Mouse (Mus musculus): Measurements from ENCODE around the gene Hoxd12. TPM values are rescaled to one million over a fixed set of nuclear protein-coding genes. Genes with fewer than 3 reads are reported as not detected.

Gene Hoxd12
- total and polyA plus RNA-seq, 3 experiments, result not detected

DNA sequence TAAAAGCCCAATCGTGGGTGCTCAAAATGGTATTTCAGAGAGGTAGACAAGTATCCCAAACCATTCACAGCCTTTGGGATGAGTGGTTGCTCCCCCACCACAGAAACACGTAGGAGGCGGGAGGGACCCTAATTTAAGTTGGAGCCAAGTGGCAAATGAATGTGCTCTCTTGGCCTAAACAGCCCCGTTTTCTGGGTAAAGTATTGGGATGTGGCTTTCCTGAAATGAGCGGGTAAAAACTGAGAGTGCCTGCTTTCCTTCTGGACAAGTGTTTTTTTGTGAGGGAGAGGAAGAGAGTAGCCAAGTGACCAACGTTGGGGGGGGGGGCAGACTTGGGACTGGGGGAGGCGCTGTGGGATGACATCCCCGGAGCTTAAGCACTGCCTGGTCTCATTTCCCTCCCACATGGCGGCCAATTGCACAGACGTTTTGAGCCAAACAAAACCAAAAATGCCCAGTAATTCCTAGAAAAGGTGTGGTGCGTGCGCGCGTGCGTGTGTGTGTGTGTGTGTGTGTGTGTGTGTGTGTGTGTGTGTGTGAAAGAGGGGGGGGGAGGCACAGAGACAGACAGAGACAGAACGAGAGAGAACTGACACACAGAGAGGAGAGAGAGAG, 36.2 kb downstream of the Hoxd12 start:
- peaks cover 33% of the 10 kb centered on the region for H3K27me3 ChIP-seq (ENCODE audit: insufficient read depth, low read length)
- H3K4me1 ChIP-seq (ENCODE audit: insufficient read depth, low read depth, low read length), result peaks cover 9% of the 10 kb centered on the region
- H3K9me3 ChIP-seq (replicated peaks), result no peaks in the 10 kb centered on the region
- no peak for ATAC-seq (ENCODE audit: extremely low read depth, insufficient number of reproducible peaks, low FRiP score, poor library complexity, severe bottlenecking)
- DNase-seq (ENCODE audit: low spot score), result no peak
- H3K4me3 ChIP-seq (ENCODE audit: low read depth, low read length), result no peak overlapping the region
- TF ChIP-seq TAL1 (conservative IDR thresholded peaks at IDR 0.05; ENCODE audit: low read depth, low read length) (no peak), CTCF (IDR thresholded peaks at IDR 0.05; ENCODE audit: low read depth, low read length) (no peak)
- H3K36me3 ChIP-seq (replicated peaks), result no peaks in the 10 kb centered on the region

DNA sequence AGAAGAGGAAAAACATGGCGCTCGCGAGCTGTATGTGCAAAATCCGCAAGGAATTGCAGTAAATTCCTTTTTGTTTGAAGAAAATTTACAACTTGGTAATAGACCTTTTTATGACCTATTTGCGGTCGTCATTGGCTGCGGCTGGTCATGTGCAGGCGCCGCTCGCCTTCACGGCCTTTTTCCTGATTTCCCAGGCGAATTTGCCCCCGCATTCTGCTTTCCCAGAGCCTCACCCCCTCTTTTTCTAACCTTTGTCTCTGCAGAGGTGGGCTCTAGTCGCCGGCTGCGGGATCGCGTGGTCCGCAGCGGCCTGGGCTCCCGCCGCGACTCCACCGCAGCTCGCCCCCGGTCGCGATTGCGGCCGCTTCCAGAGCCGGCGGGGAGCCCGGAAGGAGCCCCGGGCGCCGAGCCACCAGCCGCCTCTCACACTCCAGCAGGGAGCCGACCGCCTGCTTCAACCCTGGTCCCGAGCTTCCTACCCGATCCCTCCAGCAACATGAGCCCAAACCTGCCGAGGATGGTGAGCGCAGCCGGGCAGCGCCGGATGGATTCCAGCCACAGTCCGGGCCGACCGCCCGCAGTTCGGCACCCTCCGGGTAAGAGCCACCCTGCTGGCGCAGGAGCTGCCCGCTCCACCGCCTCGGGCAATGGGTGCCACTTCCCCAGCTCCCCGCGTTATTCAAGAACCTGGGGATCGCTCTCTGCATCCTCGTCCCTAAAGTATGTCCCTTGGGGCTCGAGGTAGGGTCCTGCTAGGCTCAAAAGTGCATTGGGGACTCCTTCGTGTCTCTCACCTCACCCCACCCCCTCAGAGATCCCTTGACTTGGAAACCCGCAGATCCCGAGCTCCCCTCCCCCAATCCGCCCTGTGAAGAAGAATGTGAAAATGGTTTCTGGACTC, 37.2 kb downstream of the Hoxd12 start, which contains the start of the genes Hoxd3 and Hoxd4:
TSS of gene Hoxd3 (plus strand) at position 207 of the 901 bp plus-strand sequence.
TSS of gene Hoxd4 (plus strand) at position 209 of the 901 bp plus-strand sequence.
- DNase-seq (ENCODE audit: low spot score) (no peak), ATAC-seq (ENCODE audit: extremely low read depth, insufficient number of reproducible peaks, low FRiP score, poor library complexity, severe bottlenecking) (no peak)
- peak within 1 kb of the TSS; percentile 61 for H3K4me3 ChIP-seq (ENCODE audit: low read depth, low read length)
- TF ChIP-seq CTCF (IDR thresholded peaks at IDR 0.05; ENCODE audit: low read depth, low read length), result no peak
- TF ChIP-seq GATA1 (IDR thresholded peaks at IDR 0.05; ENCODE audit: borderline replicate concordance, low read length), result no peak
- TF ChIP-seq GATA2 (IDR thresholded peaks at IDR 0.05; ENCODE audit: borderline replicate concordance, low read depth, low read length), result no peak
- TF ChIP-seq TAL1 (conservative IDR thresholded peaks at IDR 0.05; ENCODE audit: low read depth, low read length), result no peak
- no peak for TF ChIP-seq POLR2AphosphoS5 (IDR thresholded peaks at IDR 0.05; ENCODE audit: insufficient replicate concordance, low read depth, low read length)
- H3K27me3 ChIP-seq (ENCODE audit: insufficient read depth, low read length), result peaks cover 33% of the 10 kb centered on the region
- no peaks in the 10 kb centered on the region for H3K36me3 ChIP-seq (replicated peaks)
- H3K4me1 ChIP-seq (ENCODE audit: insufficient read depth, low read depth, low read length), result peaks cover 13% of the 10 kb centered on the region
- H3K9me3 ChIP-seq (replicated peaks), result no peaks in the 10 kb centered on the region

DNA sequence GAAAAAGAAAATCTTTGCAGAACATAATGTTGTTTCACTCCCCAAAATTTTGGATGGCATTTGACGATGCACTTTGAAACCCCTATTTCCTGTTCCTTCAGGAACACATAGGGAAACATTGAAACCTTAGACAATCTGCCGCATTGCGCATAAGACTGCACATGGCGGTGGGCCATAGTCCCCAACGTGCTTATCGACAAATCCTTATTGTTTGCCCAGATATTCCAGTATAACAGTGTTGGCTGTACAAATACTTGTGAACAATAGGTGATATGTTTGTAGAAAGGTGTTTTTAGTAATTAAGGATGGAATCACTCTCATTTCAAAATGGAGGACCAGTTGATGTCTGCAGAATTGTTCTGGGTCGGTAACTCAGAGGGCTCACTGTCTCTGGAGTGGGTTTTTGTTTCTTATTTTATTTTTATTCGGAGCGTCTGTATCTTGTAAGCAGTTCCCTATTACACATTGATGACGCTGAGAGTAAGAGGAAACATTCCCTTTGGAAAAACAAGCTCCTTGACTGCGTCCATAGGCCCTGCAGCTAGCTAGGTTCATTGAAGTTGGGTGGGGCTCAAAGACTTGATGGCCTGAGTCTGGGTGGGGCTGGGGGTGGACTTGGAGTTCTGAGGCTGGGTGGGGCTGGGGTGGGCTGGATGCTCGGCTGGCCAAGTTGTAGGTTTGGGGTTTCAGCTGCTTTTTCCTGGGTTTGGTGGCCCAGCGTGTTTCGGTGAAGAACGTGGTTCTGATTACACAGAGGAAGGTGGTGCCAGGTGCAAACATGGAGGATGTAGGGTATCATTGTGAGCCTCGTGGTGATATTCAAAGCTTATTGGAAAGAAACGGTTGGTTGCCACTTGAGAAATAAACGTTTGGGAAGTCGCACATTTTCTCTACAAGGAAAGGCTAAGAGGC, 38.7 kb downstream of the Hoxd12 start:
- ATAC-seq (ENCODE audit: extremely low read depth, insufficient number of reproducible peaks, low FRiP score, poor library complexity, severe bottlenecking) (no peak), DNase-seq (ENCODE audit: low spot score) (no peak)
- Histone ChIP-seq H3K36me3 (replicated peaks) (no peaks in the 10 kb centered on the region), H3K27me3 (ENCODE audit: insufficient read depth, low read length) (peaks cover 33% of the 10 kb centered on the region), H3K4me3 (ENCODE audit: low read depth, low read length) (no peak overlapping the region), H3K4me1 (ENCODE audit: insufficient read depth, low read depth, low read length) (peaks cover 13% of the 10 kb centered on the region), H3K9me3 (replicated peaks) (no peaks in the 10 kb centered on the region)
- no peak for TF ChIP-seq GATA1 (IDR thresholded peaks at IDR 0.05; ENCODE audit: borderline replicate concordance, low read length)

DNA sequence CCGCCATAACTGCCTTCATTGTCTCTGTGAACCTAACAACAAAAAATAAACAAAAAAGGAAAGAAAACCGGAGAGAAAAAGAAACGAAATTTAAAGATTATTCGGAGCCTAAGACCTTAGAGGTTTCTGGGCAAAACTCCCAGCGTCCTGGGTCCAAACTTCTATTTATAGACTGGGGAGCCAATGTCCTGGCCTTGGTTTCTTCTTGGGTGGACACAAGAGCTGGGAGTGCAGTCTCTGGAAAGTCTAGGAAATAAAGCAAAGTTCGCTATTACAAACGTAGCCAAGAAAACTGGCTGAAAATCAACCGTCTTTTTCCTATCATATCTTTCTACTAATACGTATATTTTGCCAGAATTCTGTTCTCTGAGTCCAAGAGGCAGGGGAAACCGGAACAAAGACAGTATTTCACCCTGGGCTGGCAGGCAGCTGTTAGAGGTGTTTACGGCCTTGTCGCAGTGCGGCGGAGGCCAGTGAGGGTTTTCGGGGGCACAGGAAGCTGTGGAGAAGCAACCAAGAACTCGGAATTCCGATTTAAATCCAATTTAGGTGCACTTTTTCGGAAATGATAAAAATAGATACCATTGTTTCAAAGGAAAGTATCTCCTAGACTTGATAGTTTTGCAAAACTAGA, 39.5 kb downstream of the Hoxd12 start:
- no peak for TF ChIP-seq GATA1 (IDR thresholded peaks at IDR 0.05; ENCODE audit: borderline replicate concordance, low read length)
- TF ChIP-seq GATA2 (IDR thresholded peaks at IDR 0.05; ENCODE audit: borderline replicate concordance, low read depth, low read length), result no peak
- TF ChIP-seq TAL1 (conservative IDR thresholded peaks at IDR 0.05; ENCODE audit: low read depth, low read length), result no peak
- TF ChIP-seq POLR2AphosphoS5 (IDR thresholded peaks at IDR 0.05; ENCODE audit: insufficient replicate concordance, low read depth, low read length), result no peak
- TF ChIP-seq CTCF (IDR thresholded peaks at IDR 0.05; ENCODE audit: low read depth, low read length), result no peak
- Histone ChIP-seq H3K9me3 (replicated peaks) (no peaks in the 10 kb centered on the region), H3K4me3 (ENCODE audit: low read depth, low read length) (no peak overlapping the region), H3K27me3 (ENCODE audit: insufficient read depth, low read length) (peaks cover 33% of the 10 kb centered on the region), H3K36me3 (replicated peaks) (no peaks in the 10 kb centered on the region), H3K4me1 (ENCODE audit: insufficient read depth, low read depth, low read length) (peaks cover 13% of the 10 kb centered on the region)
- DNase-seq (ENCODE audit: low spot score) (no peak), ATAC-seq (ENCODE audit: extremely low read depth, insufficient number of reproducible peaks, low FRiP score, poor library complexity, severe bottlenecking) (no peak)

DNA sequence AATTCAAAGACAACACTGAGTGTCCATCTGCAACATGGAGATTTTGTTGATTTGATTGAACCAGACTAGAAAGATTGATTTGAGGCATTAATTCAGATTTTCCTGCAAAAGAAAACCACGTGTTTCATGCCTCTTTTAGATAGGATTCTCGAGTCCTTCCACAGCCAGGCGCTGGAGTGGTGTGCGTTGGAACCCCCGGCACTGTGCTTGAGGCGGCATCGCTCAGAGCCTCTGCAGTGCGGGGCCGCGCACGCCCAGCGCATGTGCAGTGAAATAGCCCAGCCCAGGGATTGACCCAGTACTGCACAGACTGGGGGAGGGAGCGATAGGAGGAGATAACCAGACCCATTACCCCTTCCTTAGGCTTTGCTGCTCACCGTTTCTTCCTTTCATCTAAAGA, 40.1 kb downstream of the Hoxd12 start:
- TF ChIP-seq GATA1 (IDR thresholded peaks at IDR 0.05; ENCODE audit: borderline replicate concordance, low read length) (no peak), TAL1 (conservative IDR thresholded peaks at IDR 0.05; ENCODE audit: low read depth, low read length) (no peak), CTCF (IDR thresholded peaks at IDR 0.05; ENCODE audit: low read depth, low read length) (no peak)
- no peak for ATAC-seq (ENCODE audit: extremely low read depth, insufficient number of reproducible peaks, low FRiP score, poor library complexity, severe bottlenecking)
- H3K4me1 ChIP-seq (ENCODE audit: insufficient read depth, low read depth, low read length), result peaks cover 13% of the 10 kb centered on the region
- no peak for DNase-seq (ENCODE audit: low spot score)
- H3K27me3 ChIP-seq (ENCODE audit: insufficient read depth, low read length), result peaks cover 35% of the 10 kb centered on the region
- H3K9me3 ChIP-seq (replicated peaks), result no peaks in the 10 kb centered on the region
- no peak overlapping the region; the same call in 1 of the 2 replicates for H3K4me3 ChIP-seq (ENCODE audit: low read depth, low read length)
- H3K36me3 ChIP-seq (replicated peaks), result no peaks in the 10 kb centered on the region
